Mouse (Mus musculus): ENCODE data around the gene Olfr522.
A peak's percentile ranks its signal among the peaks of the same experiment; 100 is the strongest.

Olfr522 gene

GRCm38 (mm10) chr7:140164664-140165063 lies at the start of gene Olfr522:
TSS of gene Olfr522 (minus strand) at chr7:140164764.
- DNase-seq: no peak

- no peak for DNase-seq
Measured at GRCm38 (mm10) chr7:140213841-140214240, 49.3 kb upstream of the Olfr522 start.

- DNase-seq: no peak
Measured at GRCm38 (mm10) chr7:140208677-140209076, 44.1 kb upstream of the Olfr522 start.

- DNase-seq: no peak
Measured at GRCm38 (mm10) chr7:140208153-140208552, 43.6 kb upstream of the Olfr522 start.

- DNase-seq: no peak
Measured at GRCm38 (mm10) chr7:140206904-140207303, 42.3 kb upstream of the Olfr522 start.

GRCm38 (mm10) chr7:140205864-140206263 lies 41.3 kb upstream of the Olfr522 start, which contains the start of gene Olfr524:
TSS of gene Olfr524 (minus strand) at chr7:140205964.
- DNase-seq: no peak

GRCm38 (mm10) chr7:140201090-140201489 lies 36.5 kb upstream of the Olfr522 start:
- DNase-seq: no peak

GRCm38 (mm10) chr7:140196002-140196401 lies 31.4 kb upstream of the Olfr522 start:
- DNase-seq: no peak

GRCm38 (mm10) chr7:140194031-140194430 lies 29.5 kb upstream of the Olfr522 start:
- DNase-seq: no peak

- DNase-seq: no peak
Measured at GRCm38 (mm10) chr7:140192851-140193250, 28.3 kb upstream of the Olfr522 start.

GRCm38 (mm10) chr7:140192445-140192844 lies 27.9 kb upstream of the Olfr522 start:
- DNase-seq: no peak

- no peak for DNase-seq
Measured at GRCm38 (mm10) chr7:140190435-140190834, 25.9 kb upstream of the Olfr522 start.

- DNase-seq: no peak
Measured at GRCm38 (mm10) chr7:140188391-140189328, 24.1 kb upstream of the Olfr522 start.

- no peak for DNase-seq
Measured at GRCm38 (mm10) chr7:140187721-140188390, 23.3 kb upstream of the Olfr522 start.

GRCm38 (mm10) chr7:140186646-140187620 lies 22.4 kb upstream of the Olfr522 start:
- no peak for DNase-seq

GRCm38 (mm10) chr7:140184206-140184605 lies 19.6 kb upstream of the Olfr522 start:
- DNase-seq: no peak

- no peak for DNase-seq
Measured at GRCm38 (mm10) chr7:140180692-140181091, 16.1 kb upstream of the Olfr522 start.

- DNase-seq: no peak
Measured at GRCm38 (mm10) chr7:140179176-140179575, 14.6 kb upstream of the Olfr522 start.

GRCm38 (mm10) chr7:140172936-140173335 lies 8.4 kb upstream of the Olfr522 start, which contains the start of gene Olfr523:
TSS of gene Olfr523 (plus strand) at chr7:140173217.
- DNase-seq: peak; percentile 54

- no peak for DNase-seq
Measured at GRCm38 (mm10) chr7:140170863-140171262, 6.3 kb upstream of the Olfr522 start.

GRCm38 (mm10) chr7:140169386-140169785 lies 4.8 kb upstream of the Olfr522 start:
- DNase-seq: no peak

- DNase-seq: no peak
Measured at GRCm38 (mm10) chr7:140167950-140168349, 3.4 kb upstream of the Olfr522 start.

GRCm38 (mm10) chr7:140160363-140160762 lies 4.2 kb downstream of the Olfr522 start:
- no peak for DNase-seq

Measured in cerebellum, adult 8-10 months (tissue).